Mouse (Mus musculus): ENCODE data around the gene Sik2. TPM values are rescaled to one million over a fixed set of nuclear protein-coding genes. Genes with fewer than 3 reads are reported as not detected.

The Sik2 gene
- total RNA-seq, 2 experiments from 2014 or later = 45.9 to 57.5 TPM

DNA sequence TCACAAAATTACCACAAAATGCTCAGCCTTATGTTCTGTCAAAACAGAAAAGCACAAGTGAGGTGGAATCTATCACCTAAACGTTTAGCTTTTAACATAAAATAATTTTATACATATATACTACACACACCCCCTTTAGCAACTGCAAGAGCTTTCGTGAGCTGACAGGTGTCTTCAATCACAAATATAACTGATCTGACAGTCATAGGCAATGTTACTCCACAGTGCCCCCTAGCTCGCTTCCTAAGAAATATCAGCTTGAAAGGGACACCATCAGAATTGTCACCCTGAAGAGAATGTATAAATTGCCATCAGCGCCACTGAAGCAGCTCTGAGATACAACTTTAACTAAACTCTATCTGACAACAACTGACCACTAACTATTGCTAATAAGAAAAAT lies 2.0 kb downstream of the Sik2 start:
- DNase-seq (ENCODE audit: low spot score in 2 of 2) = peak; percentile 39 to 53
- intact Hi-C loops (cut with DNase I) = loop anchor here (5.0 kb wide), 1 partner anchor 130 kb away; no protein-coding TSS in a partner anchor

DNA sequence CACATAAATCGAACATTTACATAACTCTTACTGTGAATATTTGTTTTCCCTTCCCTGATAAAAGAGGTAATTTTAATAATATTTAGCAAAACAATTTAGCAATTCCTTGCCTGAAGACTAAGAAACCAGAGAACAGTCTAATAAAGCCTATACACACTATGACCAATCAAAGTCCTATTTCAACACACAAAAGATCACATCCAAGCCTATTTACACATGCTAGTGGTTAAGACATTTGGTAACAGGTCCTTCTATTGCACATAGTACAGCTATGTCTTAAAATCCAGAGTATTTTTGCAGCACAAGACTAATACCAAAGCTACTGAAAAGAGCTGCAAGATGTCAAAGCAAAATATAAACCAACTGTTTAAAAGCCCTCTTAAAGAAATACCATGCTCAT lies 4.8 kb downstream of the Sik2 start:
- no peak for DNase-seq (ENCODE audit: low spot score in 2 of 2)
- intact Hi-C loops (cut with DNase I) = no loop called here

DNA sequence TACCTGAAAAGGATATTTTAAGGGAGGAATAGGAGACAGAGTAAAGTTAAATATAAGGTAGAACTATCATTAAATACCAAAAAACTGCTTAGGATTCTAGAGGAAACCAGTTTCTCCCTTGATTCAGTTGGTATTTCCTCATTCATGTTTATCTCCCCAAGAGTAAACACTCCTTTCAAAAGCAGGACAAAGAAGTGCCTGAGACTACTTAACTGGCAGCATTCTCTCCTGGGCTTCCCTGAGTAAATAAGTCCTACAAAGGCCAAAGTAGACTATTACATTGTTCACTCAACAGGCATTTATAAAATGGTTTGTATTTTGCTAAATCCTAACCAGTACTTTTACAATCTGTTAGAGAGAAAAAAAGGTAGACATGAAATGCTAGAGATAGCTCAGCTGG lies 22.2 kb downstream of the Sik2 start:
- intact Hi-C loops (cut with DNase I) = no loop called here

DNA sequence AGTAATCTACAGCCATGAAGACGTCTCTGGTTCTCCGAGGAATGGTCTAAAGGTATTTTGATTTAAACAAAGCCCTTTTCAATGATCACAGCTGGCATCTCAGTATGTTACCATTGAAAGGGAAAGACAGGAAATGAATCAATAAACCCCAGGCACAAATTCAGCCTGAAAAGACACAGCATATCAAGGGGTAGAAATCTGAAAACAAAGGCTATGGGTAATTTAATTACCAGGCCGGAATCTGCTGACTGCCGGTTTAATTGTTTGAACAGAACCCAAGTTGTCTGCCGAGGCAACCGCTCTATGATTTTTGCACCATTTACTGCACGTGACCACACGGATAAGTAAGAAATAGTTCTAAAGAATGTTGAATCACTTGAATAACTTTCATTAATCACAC lies 22.8 kb downstream of the Sik2 start:
- no peak for DNase-seq (ENCODE audit: low spot score in 2 of 2)
- intact Hi-C loops (cut with DNase I) = no loop called here

More for the DNA sequence above, 22.2 kb downstream of the Sik2 start:
- no peak for DNase-seq (ENCODE audit: low spot score in 2 of 2)

DNA sequence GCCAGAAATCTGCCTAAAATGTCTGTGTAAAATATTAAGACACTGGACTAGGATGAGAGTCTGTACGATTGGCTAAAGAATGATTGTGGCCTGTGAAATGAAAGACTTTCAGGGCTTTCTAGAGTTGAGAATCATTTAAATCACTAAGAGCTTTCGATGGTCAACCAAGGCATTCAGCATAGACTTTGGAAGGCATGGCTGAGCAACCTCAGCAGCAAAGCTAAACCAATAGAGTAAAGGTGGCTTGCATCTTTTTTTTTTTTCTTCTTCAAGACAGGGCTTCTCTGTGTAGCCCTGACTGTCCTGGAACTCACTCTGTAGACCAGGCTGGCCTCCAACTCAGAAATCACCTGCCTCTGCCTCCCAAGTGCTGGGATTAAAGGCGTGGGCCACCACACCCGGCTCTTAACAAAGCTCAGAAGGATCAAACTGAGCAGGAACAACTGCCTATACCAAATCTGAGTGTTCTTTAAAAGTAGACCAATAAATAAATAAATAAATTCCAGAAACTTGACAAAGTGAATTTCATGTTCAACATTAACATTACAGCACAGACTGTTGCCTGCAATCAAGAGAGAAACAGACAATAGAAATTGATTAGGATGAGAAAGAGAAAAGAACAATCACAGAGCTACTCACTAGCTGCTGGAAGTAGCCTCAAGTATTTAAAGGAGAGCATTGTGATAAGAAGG lies 27.2 kb downstream of the Sik2 start:
- no peak for DNase-seq (ENCODE audit: low spot score in 2 of 2)
- intact Hi-C loops (cut with DNase I) = no loop called here

DNA sequence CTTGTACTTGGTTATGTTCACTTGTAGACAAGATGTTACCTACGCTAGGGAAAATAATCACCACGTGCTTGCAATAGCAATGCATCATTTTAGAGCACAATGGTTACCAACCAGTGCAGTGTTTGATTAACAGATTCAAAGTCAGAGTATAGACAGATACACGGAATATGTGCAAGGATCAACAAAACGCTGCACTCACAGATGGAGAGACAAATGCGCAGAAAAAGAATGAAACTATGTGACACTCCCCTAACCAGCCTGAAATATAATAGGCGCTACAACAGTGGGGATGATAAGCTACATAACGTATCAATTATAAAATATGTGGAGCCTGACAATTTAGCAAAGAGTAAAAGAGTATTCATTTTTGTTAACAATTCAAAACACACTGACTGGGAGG lies 34.2 kb downstream of the Sik2 start:
- intact Hi-C loops (cut with DNase I) = no loop called here
- no peak for DNase-seq (ENCODE audit: low spot score in 2 of 2)

DNA sequence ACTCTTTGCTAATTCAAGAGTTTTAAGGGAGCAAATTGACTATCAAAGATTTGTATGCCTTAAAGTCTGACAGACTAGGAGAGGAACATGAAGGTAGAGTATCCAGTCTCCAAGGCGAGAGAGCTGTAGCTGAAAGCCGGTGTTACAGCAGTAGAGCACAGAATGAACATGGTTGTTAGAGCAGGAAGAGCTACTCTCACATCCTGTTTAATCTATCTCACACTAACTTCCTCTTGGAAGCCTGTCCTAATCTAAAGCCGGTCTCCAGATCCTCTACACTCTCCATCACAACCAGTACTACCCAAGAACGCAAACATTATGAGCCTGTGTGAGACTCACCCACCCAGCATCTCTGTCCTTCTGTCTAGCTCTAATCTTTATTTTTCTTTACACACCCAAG lies 38.5 kb downstream of the Sik2 start:
- DNase-seq (ENCODE audit: low spot score in 2 of 2) = no peak
- intact Hi-C loops (cut with DNase I) = no loop called here

DNA sequence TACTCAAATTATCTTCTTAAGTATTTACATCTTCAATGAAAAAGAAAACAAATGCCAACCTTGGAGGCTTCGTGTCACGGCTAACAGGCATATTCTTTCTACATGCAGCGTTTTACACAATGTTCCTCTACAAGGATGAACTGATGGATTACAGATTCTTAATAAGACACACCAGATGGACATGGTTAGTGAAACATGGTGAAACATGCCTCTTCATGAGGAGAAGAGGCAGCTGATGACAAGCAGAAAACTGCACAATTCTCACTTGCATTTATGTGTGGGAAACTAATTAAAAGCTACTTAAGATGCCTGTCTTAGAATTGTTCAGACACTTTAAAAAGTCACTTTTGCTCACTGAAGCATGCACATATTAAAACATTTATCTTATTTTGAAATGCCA lies 39.6 kb downstream of the Sik2 start:
- DNase-seq (ENCODE audit: low spot score in 2 of 2) = no peak
- intact Hi-C loops (cut with DNase I) = no loop called here

DNA sequence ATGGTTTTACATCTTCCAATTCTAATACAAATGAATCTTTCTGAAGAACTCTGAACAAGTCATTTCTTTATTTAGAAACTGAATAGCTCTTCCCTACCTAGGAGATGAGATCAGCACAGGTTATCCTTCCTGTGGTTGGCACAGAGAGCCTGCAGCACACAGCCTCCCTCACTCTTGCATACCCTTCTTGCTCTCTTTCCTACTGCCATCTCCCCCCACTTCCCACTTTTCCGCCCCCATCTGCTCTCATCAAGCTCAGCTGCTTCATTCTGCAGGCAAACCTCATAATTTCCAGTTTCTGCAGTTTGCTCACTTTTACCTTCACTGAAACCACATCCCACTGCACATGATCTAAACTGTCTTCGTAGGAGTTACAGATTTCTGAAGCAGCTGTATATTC lies 42.6 kb downstream of the Sik2 start:
- DNase-seq (ENCODE audit: low spot score in 2 of 2) = peak in 1 of 2 experiments; percentile 19
- intact Hi-C loops (cut with DNase I) = no loop called here

DNA sequence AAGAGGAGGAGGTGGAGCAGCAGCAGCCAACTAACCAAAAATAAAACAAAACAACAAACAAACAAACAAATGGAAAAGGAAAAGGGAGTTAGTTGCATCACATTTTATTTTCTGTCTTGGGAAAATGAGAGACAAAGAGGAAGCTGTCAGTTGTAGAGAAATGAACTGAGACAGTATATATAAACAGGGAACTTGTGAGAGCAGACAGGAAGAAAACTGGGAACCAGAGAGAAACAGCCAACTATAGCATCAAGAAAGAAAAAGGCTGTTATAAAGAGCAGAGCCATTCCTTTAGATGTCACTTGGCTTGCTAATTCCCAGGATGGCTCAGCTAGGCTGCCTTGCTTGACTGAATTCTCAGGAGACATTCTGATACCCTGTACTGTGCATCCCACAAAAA lies 43.5 kb downstream of the Sik2 start:
- intact Hi-C loops (cut with DNase I) = no loop called here
- DNase-seq (ENCODE audit: low spot score in 2 of 2) = no peak

DNA sequence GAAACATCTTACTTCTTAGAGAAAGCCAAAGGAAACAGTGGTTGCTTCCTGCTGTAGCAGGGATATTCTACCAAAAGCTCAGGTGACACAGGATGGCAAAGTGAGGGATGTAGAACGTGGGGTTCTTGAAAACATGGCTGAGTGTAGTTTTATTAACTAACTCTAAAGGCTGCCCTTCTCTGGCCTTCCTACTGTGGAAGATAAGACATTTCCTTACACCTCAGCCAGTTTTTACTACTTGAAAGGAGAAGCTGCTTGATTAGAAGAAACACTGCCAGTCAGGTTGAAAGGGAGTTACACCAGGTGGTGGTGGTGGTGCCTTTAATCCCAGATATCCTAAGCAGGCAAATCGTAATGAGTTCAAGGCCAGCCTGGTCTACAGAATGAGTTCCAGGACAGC lies 44.0 kb downstream of the Sik2 start:
- intact Hi-C loops (cut with DNase I) = no loop called here
- DNase-seq (ENCODE audit: low spot score in 2 of 2) = no peak

DNA sequence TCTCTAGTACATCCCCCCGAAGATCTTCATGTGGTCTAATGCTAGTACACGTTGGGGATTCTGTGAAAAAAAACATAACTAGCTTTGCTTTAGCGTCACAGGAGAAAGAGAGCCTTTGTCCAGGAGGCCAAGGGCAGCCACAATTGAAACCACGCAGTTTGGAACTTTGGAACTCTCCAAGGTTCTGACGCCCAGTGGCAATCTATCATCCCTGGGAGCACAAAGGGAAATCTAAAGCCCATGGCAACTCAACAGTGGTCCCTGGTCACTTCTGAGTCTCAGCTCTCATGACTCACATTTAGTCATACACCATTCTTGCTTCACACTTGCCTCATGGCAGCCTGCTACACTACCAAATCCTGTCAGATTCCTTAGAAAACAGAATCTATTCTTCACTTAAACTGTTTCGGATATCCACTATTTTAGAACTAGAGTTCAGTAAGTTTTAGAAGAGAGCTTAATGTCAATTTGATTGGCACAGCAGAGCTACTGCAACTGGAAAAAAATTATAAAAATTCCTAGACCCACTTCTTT lies 50.9 kb downstream of the Sik2 start:
- intact Hi-C loops (cut with DNase I) = no loop called here
- DNase-seq (ENCODE audit: low spot score in 2 of 2) = no peak

DNA sequence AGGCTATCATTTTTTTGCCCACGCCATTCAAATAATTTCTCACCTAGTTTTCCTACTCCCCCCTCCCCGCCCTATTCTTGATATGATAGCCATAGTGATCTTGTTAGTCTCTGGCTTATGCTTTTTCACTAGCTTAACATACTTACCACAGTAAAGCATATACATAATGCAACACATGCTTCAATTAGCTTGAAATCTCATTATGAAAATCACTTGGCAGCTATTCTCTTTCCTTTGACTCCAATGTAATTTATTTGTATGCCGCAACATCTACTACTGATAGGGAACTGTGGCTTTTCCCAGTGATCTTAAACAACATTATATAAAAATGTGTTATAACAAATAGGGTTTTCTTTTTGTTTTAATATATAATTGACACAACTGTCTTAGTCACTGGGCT lies 53.7 kb downstream of the Sik2 start:
- DNase-seq (ENCODE audit: low spot score in 2 of 2) = no peak
- intact Hi-C loops (cut with DNase I) = no loop called here

DNA sequence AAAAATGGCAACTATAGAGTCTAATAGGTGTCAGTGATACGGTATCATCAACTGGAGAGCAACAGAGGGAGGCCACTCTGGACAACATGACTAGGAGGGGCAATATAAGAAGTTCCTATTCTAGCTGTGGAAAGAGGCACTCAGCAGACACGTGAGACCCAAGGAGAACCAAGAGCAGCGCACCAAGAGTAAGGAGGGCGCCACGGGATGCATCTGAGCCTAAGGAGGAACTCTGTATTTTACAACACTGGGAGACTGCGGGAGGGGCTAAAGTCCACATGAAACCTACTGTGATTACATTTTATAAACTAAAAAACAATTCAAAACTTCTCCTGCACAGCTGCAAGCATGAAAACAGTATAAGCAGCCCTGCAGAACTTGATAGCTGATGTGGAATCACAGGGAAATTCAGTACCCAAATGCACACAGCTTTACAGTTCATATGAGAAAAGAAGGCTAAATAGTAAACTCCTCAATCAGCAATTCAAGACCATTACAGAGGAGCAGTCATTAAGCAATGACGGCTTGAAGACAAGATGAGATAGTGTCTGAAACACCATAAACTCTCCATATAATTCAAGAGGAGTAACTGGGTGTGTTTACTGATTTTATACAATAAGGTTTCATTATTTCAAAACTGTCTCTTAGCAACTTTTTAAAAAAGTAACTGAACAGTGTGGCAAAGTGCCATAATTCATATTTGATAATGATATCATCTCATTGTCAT lies 60.6 kb downstream of the Sik2 start:
- intact Hi-C loops (cut with DNase I) = no loop called here
- DNase-seq (ENCODE audit: low spot score in 2 of 2) = no peak

DNA sequence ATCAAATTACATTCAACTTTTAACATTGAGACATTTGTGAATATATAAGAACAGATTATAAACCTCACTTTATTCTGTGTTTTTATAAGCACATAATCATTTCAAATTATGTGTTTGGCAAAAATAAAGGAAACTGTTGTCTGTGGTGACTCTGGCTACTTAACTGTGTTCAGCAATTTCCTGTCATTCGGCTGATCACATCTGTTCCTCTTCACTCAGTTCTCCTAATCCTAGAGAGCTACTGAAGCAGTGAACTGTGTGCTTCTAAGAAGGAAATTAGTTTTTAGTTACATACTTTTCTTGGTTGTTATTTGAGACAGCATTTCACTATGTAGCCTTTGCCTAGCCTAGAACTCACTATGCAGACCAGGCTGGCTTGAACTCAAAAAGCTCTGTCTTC lies 62.5 kb downstream of the Sik2 start:
- intact Hi-C loops (cut with DNase I) = no loop called here
- DNase-seq (ENCODE audit: low spot score in 2 of 2) = no peak

DNA sequence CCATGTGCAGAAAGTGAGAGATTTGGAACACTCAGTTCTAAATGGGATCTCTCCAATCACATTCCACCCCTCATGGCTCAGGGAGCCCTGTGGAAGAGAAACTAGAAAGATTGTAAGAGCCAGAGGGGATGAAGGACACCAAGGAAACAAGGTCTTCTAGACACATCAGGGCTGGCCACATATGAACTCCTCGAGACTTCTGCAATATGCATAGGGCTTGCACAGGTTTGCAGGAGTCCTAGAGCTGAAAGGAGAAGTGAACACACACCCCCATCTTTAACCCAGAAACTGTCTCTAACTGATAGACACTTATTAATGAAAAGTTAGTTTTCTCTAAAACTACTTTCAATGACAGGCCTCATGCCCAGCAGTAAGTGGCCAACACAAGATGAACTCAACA lies 64.0 kb downstream of the Sik2 start:
- intact Hi-C loops (cut with DNase I) = no loop called here
- DNase-seq (ENCODE audit: low spot score in 2 of 2) = no peak

DNA sequence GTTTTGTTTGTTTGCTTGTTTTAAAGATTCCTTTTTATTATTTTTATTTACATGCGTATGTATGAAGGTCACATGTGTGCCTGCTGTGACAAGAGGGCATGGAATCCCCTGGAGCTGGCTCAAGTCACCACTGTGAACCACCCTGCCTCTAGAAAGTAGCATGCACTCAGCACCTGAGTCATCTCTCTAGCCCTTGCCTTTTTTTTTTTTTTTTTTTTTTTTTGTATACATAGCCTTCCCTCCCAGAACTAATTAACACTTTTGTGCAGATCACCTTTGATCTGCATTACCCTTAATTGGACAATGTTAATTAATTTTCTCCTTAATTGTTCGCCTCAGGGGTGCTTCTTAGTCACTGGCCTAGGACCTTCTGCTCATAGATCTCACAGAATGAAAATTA lies 66.2 kb downstream of the Sik2 start:
- DNase-seq (ENCODE audit: low spot score in 2 of 2) = no peak
- intact Hi-C loops (cut with DNase I) = no loop called here

DNA sequence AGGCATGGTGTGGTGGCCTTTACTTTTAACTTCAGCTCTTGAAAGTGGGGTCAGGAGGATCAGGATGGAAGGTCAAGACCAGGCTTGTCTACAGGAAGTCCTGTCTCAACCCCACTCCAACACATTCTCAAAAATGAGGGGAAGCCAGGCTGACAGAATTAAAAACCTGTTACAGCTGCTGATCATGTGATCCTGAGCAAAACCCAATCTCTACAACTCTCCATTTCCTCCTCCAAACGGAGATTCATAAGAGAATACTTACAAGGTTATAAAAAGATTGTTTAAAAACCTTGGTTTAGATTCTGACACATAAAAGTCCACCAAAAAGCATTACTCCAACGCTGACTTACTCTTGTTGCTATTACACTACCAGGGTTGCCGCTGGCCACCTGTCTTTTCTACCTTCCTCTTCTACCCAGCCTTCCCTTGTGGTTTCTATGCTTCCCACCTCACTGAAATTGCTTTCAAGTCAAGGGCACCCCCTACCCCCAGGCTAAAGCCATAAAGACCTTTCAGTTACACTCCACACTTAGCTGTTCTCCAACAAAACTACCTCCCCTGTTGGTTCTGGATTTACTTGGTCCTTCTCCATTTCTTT lies 67.0 kb downstream of the Sik2 start:
- intact Hi-C loops (cut with DNase I) = no loop called here

DNA sequence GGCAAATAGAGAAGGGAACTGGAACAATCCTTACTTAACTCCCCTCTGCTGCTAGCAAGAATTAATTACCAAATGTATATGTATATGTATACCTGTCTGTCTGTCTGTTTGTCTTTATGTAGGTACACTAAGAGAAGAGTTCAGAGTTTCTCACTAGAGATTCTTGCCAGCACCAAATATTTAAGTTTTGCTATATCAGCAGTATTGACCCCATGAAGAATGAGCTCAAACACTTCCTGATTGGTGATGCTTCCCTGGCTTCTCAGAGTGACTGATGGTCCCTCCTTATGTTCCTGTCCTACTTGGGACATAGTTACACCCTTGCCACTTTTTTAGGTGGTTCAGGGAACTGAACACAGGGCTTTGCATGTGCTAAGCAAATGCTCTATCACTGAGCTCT lies 78.9 kb downstream of the Sik2 start:
- no peak for DNase-seq (ENCODE audit: low spot score in 2 of 2)

More for the DNA sequence above, 67.0 kb downstream of the Sik2 start:
- no peak for DNase-seq (ENCODE audit: low spot score in 2 of 2)

DNA sequence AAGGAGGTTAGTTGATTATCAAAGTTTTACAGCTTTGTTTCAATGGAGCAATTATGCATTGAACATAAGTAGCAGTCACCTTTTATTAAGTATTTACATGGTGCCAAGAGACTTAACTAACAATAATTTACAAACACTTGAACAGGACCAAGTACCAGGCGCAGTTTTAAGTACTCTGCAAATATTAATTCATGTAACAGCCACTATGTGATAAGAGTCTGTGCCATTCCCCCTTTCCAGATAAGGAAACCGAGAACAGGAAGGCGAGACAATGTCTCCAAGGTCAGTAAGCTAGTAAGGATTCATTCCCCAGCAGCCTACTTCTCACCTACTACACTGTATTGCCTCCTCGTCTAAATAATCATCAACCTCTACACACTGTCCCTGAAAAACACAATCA lies 83.1 kb downstream of the Sik2 start:
- DNase-seq (ENCODE audit: low spot score in 2 of 2) = no peak
- intact Hi-C loops (cut with DNase I) = no loop called here

More for the DNA sequence above, 78.9 kb downstream of the Sik2 start:
- intact Hi-C loops (cut with DNase I) = no loop called here

DNA sequence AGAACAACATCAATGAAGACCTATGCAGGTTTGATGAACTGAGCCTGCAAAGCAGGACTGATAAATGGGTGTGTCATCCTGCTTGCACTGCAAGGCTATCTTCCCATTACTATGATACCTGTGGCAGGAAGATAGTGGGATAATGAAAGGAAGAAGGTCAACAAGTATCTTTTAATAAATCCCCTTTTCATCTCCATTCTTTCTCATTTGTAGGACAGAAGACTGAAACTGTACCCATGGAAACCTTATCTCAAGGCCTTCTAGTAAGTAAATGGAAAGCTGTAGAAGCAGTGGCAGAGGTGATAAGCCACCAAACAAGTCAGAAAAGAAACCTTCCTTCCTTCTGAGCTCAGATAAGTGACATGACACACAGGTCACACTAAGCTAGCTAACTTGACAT lies 84.4 kb downstream of the Sik2 start:
- DNase-seq (ENCODE audit: low spot score in 2 of 2) = no peak
- intact Hi-C loops (cut with DNase I) = no loop called here
